ENCODE assay signal across 16 mouse cellular contexts in genomic region chr5:128819638-128820285, GRCm38 (mm10).
DNase-seq lines count a peak whose midpoint lies in the region; ATAC-seq and TF ChIP-seq lines count a peak whose summit lies in the region.
"Had no signal": no experiment of that assay in that cellular context is flagged by ENCODE, and none has a peak within 500 bp of the region (broad histone marks: within the 10 kb centered on the region; RNA-seq: fewer than 3 reads in every experiment).

No protein-coding gene starts in this region.

- no peak overlapping the region for H3K4me2 ChIP-seq in hindbrain, postnatal 0 days (ENCODE audit: low read depth, low read length)
- no peak overlapping the region for H3K4me2 ChIP-seq in hindbrain, embryonic 11.5 days (replicated peaks; ENCODE audit: low read depth, low read length)
- no peak overlapping the region for H3K4me2 ChIP-seq in intestine, embryonic 15.5 days (replicated peaks)
- H3K4me2 ChIP-seq: embryonic facial prominence, embryonic 15.5 days; heart, embryonic 15.5 days; kidney, embryonic 15.5 days; liver, embryonic 12.5 days; lung, embryonic 15.5 days; neural tube, embryonic 12.5 days had no signal

- no peak overlapping the region for H3K9ac ChIP-seq in hindbrain, postnatal 0 days (replicated peaks; ENCODE audit: low read length)
- no peak overlapping the region for H3K9ac ChIP-seq in hindbrain, embryonic 11.5 days (ENCODE audit: low read depth, low read length)
- H3K9ac ChIP-seq in intestine, embryonic 15.5 days: no peak overlapping the region
- H3K9ac ChIP-seq: embryonic facial prominence, embryonic 15.5 days; heart, embryonic 15.5 days; kidney, embryonic 15.5 days; liver, embryonic 12.5 days; lung, embryonic 15.5 days; neural tube, embryonic 12.5 days had no signal

- 38% methylated on average over 12 of the region's 12 CpGs for WGBS in hindbrain, postnatal 0 days
- 66% methylated on average over 8 of the region's 12 CpGs for WGBS in hindbrain, embryonic 11.5 days
- 37% methylated on average over 12 of the region's 12 CpGs for WGBS in olfactory bulb, adult 2 months
- WGBS in intestine, embryonic 15.5 days: 49% methylated on average over 12 of the region's 12 CpGs

- H3K9me3 ChIP-seq in hindbrain, postnatal 0 days (ENCODE audit: low read length): no peaks in the 10 kb centered on the region
- no peaks in the 10 kb centered on the region for H3K9me3 ChIP-seq in hindbrain, embryonic 11.5 days (ENCODE audit: control insufficient read depth, low read length)
- H3K9me3 ChIP-seq in intestine, embryonic 15.5 days: no peaks in the 10 kb centered on the region
- H3K9me3 ChIP-seq: embryonic facial prominence, embryonic 15.5 days; heart, embryonic 15.5 days; kidney, embryonic 15.5 days; liver, embryonic 12.5 days; lung, embryonic 15.5 days; neural tube, embryonic 12.5 days had no signal

- no peak for DNase-seq in hindbrain, postnatal 0 days (ENCODE audit: low spot score)
- DNase-seq in hindbrain, embryonic 11.5 days (ENCODE audit: low spot score): no peak
- DNase-seq in brain, adult 2 months (ENCODE audit: low read depth, low spot score): peak; percentile 91
- DNase-seq in frontal cortex, postnatal 10 days (ENCODE audit: low spot score in 2 of 2): peak; percentile 41 to 57
- no peak for DNase-seq in lung, postnatal 36 days
- DNase-seq: cerebellum, postnatal 36 days; heart, adult 11 months had no signal

- TF ChIP-seq POLR2A in olfactory bulb, adult 2 months (IDR thresholded peaks at IDR 0.05; ENCODE audit: insufficient read depth, low read depth, low read length): no peak

- no peak for TF ChIP-seq CTCF in hindbrain, postnatal 0 days (IDR thresholded peaks at IDR 0.05; ENCODE audit: low read depth)
- no peak for TF ChIP-seq CTCF in olfactory bulb, adult 2 months (IDR thresholded peaks at IDR 0.05; ENCODE audit: insufficient read depth, low read depth, low read length)

- no peak overlapping the region for H3K4me3 ChIP-seq in hindbrain, postnatal 0 days (ENCODE audit: low read length)
- no peak overlapping the region for H3K4me3 ChIP-seq in hindbrain, embryonic 11.5 days (ENCODE audit: low read depth, low read length)
- peak overlapping the region; percentile 17 for H3K4me3 ChIP-seq in olfactory bulb, adult 2 months (ENCODE audit: insufficient read depth, low read depth, low read length)
- no peak overlapping the region for H3K4me3 ChIP-seq in intestine, embryonic 15.5 days (replicated peaks)
- H3K4me3 ChIP-seq: embryonic facial prominence, embryonic 15.5 days; heart, embryonic 15.5 days; kidney, embryonic 15.5 days; liver, embryonic 12.5 days; lung, embryonic 15.5 days; megakaryocyte, embryonic 14.5 days; neural tube, embryonic 12.5 days had no signal

- H3K27ac ChIP-seq in hindbrain, postnatal 0 days: no peak overlapping the region
- H3K27ac ChIP-seq in hindbrain, embryonic 11.5 days (ENCODE audit: low read depth, low read length): no peak overlapping the region
- peak overlapping the region; percentile 63 for H3K27ac ChIP-seq in olfactory bulb, adult 2 months (ENCODE audit: insufficient read depth, low read depth, low read length)
- no peak overlapping the region for H3K27ac ChIP-seq in intestine, embryonic 15.5 days
- H3K27ac ChIP-seq: embryonic facial prominence, embryonic 15.5 days; heart, embryonic 15.5 days; kidney, embryonic 15.5 days; liver, embryonic 12.5 days; lung, embryonic 15.5 days; neural tube, embryonic 12.5 days had no signal

- H3K4me1 ChIP-seq in hindbrain, postnatal 0 days (ENCODE audit: insufficient read depth, low read length): 0 out of 2 replicates have a peak, but pooled peaks cover 8% of the 10 kb centered on the region
- H3K4me1 ChIP-seq in hindbrain, embryonic 11.5 days (replicated peaks; ENCODE audit: control insufficient read depth, insufficient read depth, low read length): no peaks in the 10 kb centered on the region
- H3K4me1 ChIP-seq in olfactory bulb, adult 2 months (ENCODE audit: control insufficient read depth, insufficient read depth, low read length): peaks cover 66% of the 10 kb centered on the region
- H3K4me1 ChIP-seq in intestine, embryonic 15.5 days (replicated peaks): no peaks in the 10 kb centered on the region
- H3K4me1 ChIP-seq: embryonic facial prominence, embryonic 15.5 days; heart, embryonic 15.5 days; kidney, embryonic 15.5 days; liver, embryonic 12.5 days; lung, embryonic 15.5 days; megakaryocyte, embryonic 14.5 days; neural tube, embryonic 12.5 days had no signal

- ATAC-seq in hindbrain, postnatal 0 days: peak; percentile 30; the same call in 1 of the 2 replicates
- no peak for ATAC-seq in hindbrain, embryonic 11.5 days (ENCODE audit: low FRiP score)
- ATAC-seq in intestine, embryonic 15.5 days: no peak
- ATAC-seq: liver, embryonic 12.5 days had no signal

- no peaks in the 10 kb centered on the region for H3K27me3 ChIP-seq in hindbrain, postnatal 0 days (ENCODE audit: insufficient read depth, low read length)
- no peaks in the 10 kb centered on the region for H3K27me3 ChIP-seq in hindbrain, embryonic 11.5 days (ENCODE audit: control insufficient read depth, insufficient read depth, low read length)
- H3K27me3 ChIP-seq in intestine, embryonic 15.5 days (replicated peaks): no peaks in the 10 kb centered on the region
- H3K27me3 ChIP-seq: embryonic facial prominence, embryonic 15.5 days; heart, embryonic 15.5 days; kidney, embryonic 15.5 days; liver, embryonic 12.5 days; lung, embryonic 15.5 days; megakaryocyte, embryonic 14.5 days; neural tube, embryonic 12.5 days had no signal

- no peaks in the 10 kb centered on the region for H3K36me3 ChIP-seq in hindbrain, postnatal 0 days (ENCODE audit: insufficient read depth, low read length)
- no peaks in the 10 kb centered on the region for H3K36me3 ChIP-seq in hindbrain, embryonic 11.5 days (ENCODE audit: control insufficient read depth, insufficient read depth, low read length)
- no peaks in the 10 kb centered on the region for H3K36me3 ChIP-seq in intestine, embryonic 15.5 days
- H3K36me3 ChIP-seq: embryonic facial prominence, embryonic 15.5 days; heart, embryonic 15.5 days; kidney, embryonic 15.5 days; liver, embryonic 12.5 days; lung, embryonic 15.5 days; neural tube, embryonic 12.5 days had no signal

Comparison
In these comparisons a context has a peak if more than half of its experiments do, and no peak if none do; other contexts are left out.
1. DNase-seq: peak in brain, adult 2 months (single experiment) and frontal cortex, postnatal 10 days (2 of 2); none in hindbrain, postnatal 0 days (single experiment), hindbrain, embryonic 11.5 days (single experiment) and lung, postnatal 36 days (single experiment).